25 mouse cellular contexts compared by ENCODE assay signal in genomic region chr1:119795174-119795573, GRCm38 (mm10). TPM values are rescaled to one million over a fixed set of nuclear protein-coding genes. Genes with fewer than 3 reads are reported as not detected.
A peak's percentile ranks its signal among the peaks of the same experiment; 100 is the strongest.
DNase-seq lines count a peak whose midpoint lies in the region; ATAC-seq and TF ChIP-seq lines count a peak whose summit lies in the region.
"Had no signal": no experiment of that assay in that cellular context is flagged by ENCODE, and none has a peak within 500 bp of the region (broad histone marks: within the 10 kb centered on the region; RNA-seq: fewer than 3 reads in every experiment).

No protein-coding gene starts in this region.

- no peak overlapping the region for H3K9ac ChIP-seq in hindbrain, postnatal 0 days (replicated peaks; ENCODE audit: low read length)
- H3K9ac ChIP-seq in hindbrain, embryonic 16.5 days (ENCODE audit: low read depth, low read length): no peak overlapping the region
- no peak overlapping the region for H3K9ac ChIP-seq in forebrain, postnatal 0 days
- H3K9ac ChIP-seq: embryonic facial prominence, embryonic 12.5 days; embryonic facial prominence, embryonic 15.5 days; heart, embryonic 13.5 days; intestine, embryonic 15.5 days had no signal

- no peaks in the 10 kb centered on the region for H3K9me3 ChIP-seq in hindbrain, postnatal 0 days (ENCODE audit: low read length)
- H3K9me3 ChIP-seq in hindbrain, embryonic 16.5 days (ENCODE audit: control insufficient read depth, low read length): no peaks in the 10 kb centered on the region
- no peaks in the 10 kb centered on the region for H3K9me3 ChIP-seq in forebrain, postnatal 0 days (ENCODE audit: low read length)
- H3K9me3 ChIP-seq: embryonic facial prominence, embryonic 12.5 days; embryonic facial prominence, embryonic 15.5 days; heart, embryonic 10.5 days; heart, embryonic 13.5 days; intestine, embryonic 15.5 days had no signal

- H3K4me3 ChIP-seq in hindbrain, postnatal 0 days (ENCODE audit: low read length): no peak overlapping the region
- no peak overlapping the region for H3K4me3 ChIP-seq in hindbrain, embryonic 16.5 days (ENCODE audit: low read length)
- H3K4me3 ChIP-seq in forebrain, postnatal 0 days (ENCODE audit: low read depth, low read length): no peak overlapping the region
- H3K4me3 ChIP-seq: embryonic facial prominence, embryonic 12.5 days; embryonic facial prominence, embryonic 15.5 days; heart, adult 2 months; heart, embryonic 10.5 days; heart, embryonic 13.5 days; intestine, embryonic 15.5 days had no signal

- H3K36me3 ChIP-seq in hindbrain, postnatal 0 days (ENCODE audit: insufficient read depth, low read length): no peaks in the 10 kb centered on the region
- H3K36me3 ChIP-seq in hindbrain, embryonic 16.5 days (ENCODE audit: control insufficient read depth, insufficient read depth, low read length): no peaks in the 10 kb centered on the region
- no peaks in the 10 kb centered on the region for H3K36me3 ChIP-seq in forebrain, postnatal 0 days (ENCODE audit: insufficient read depth)
- H3K36me3 ChIP-seq: embryonic facial prominence, embryonic 12.5 days; embryonic facial prominence, embryonic 15.5 days; intestine, embryonic 15.5 days had no signal

- H3K4me2 ChIP-seq in hindbrain, postnatal 0 days (ENCODE audit: low read depth, low read length): no peak overlapping the region
- H3K4me2 ChIP-seq in hindbrain, embryonic 16.5 days (ENCODE audit: low read length): no peak overlapping the region
- no peak overlapping the region for H3K4me2 ChIP-seq in forebrain, postnatal 0 days (ENCODE audit: low read depth)
- H3K4me2 ChIP-seq: embryonic facial prominence, embryonic 12.5 days; embryonic facial prominence, embryonic 15.5 days; heart, embryonic 13.5 days; intestine, embryonic 15.5 days had no signal

- DNase-seq in hindbrain, postnatal 0 days (ENCODE audit: low spot score): no peak
- DNase-seq in CD4-positive helper T cell, adult 2 months (ENCODE audit: low read depth, low spot score): peak; percentile 22
- DNase-seq in forebrain, postnatal 0 days: no peak
- no peak for DNase-seq in adrenal gland, postnatal 4 days (ENCODE audit: low spot score in 2 of 2)
- DNase-seq: adrenal gland, postnatal 10 days; adrenal gland, postnatal 36 days; B cell, adult 2 months; cerebellum, adult 11 months; cerebellum, adult 2 months; cerebellum, adult 9-11 months; cerebellum, postnatal 25 days; gastrocnemius, postnatal 10 days; gastrocnemius, postnatal 36 days; heart, adult 2 months; heart, postnatal 14 days; heart, postnatal 4 days; kidney, adult 18-20 months had no signal

- no peak for TF ChIP-seq CTCF in hindbrain, postnatal 0 days (IDR thresholded peaks at IDR 0.05; ENCODE audit: low read depth)
- TF ChIP-seq CTCF in forebrain, postnatal 0 days (IDR thresholded peaks at IDR 0.05; ENCODE audit: low read depth): no peak

- ATAC-seq in hindbrain, postnatal 0 days: no peak
- no peak for ATAC-seq in hindbrain, embryonic 16.5 days
- peak; percentile 46 for ATAC-seq in activated CD4-positive, CD25-positive, alpha-beta regulatory T cell, adult 4 months
- ATAC-seq in forebrain, postnatal 0 days: no peak
- ATAC-seq: forebrain, embryonic 14.5 days; intestine, embryonic 15.5 days had no signal

- H3K27ac ChIP-seq in hindbrain, postnatal 0 days: peak overlapping the region; percentile 16; the same call in 1 of the 2 replicates
- no peak overlapping the region for H3K27ac ChIP-seq in hindbrain, embryonic 16.5 days (ENCODE audit: low read depth, low read length)
- H3K27ac ChIP-seq in forebrain, postnatal 0 days (ENCODE audit: low read depth, low read length): no peak overlapping the region
- H3K27ac ChIP-seq: embryonic facial prominence, embryonic 12.5 days; embryonic facial prominence, embryonic 15.5 days; heart, adult 2 months; heart, embryonic 10.5 days; heart, embryonic 13.5 days; intestine, embryonic 15.5 days had no signal

- H3K27me3 ChIP-seq in hindbrain, postnatal 0 days (ENCODE audit: insufficient read depth, low read length): no peaks in the 10 kb centered on the region
- H3K27me3 ChIP-seq in hindbrain, embryonic 16.5 days (replicated peaks; ENCODE audit: control insufficient read depth, insufficient read depth, low read length): no peaks in the 10 kb centered on the region
- H3K27me3 ChIP-seq in forebrain, postnatal 0 days (ENCODE audit: insufficient read depth, low read length): no peaks in the 10 kb centered on the region
- H3K27me3 ChIP-seq: embryonic facial prominence, embryonic 12.5 days; embryonic facial prominence, embryonic 15.5 days; heart, embryonic 13.5 days; intestine, embryonic 15.5 days had no signal

- H3K4me1 ChIP-seq in hindbrain, postnatal 0 days (ENCODE audit: insufficient read depth, low read length): no peaks in the 10 kb centered on the region
- no peaks in the 10 kb centered on the region for H3K4me1 ChIP-seq in hindbrain, embryonic 16.5 days (ENCODE audit: control insufficient read depth, insufficient read depth, low read depth, low read length)
- no peaks in the 10 kb centered on the region for H3K4me1 ChIP-seq in forebrain, postnatal 0 days (ENCODE audit: insufficient read depth)
- H3K4me1 ChIP-seq: embryonic facial prominence, embryonic 15.5 days; heart, embryonic 10.5 days; intestine, embryonic 15.5 days had no signal

RNA-seq across cellular contexts. Expression of gene Ptpn4, which starts 42.2 kb away (rescaled TPM):
- 30.3 and 36.4 TPM in 2 replicates for total RNA-seq in hindbrain, postnatal 0 days (2014; rRNA removed)
- 7.3 and 7.6 TPM in 2 replicates for polyA plus RNA-seq in hindbrain, postnatal 0 days (2015; fragmentation: Nextera tagmentation; extraction: Ambion mirVana)
- polyA plus RNA-seq in hindbrain, embryonic 16.5 days (2015; fragmentation: Nextera tagmentation; extraction: Ambion mirVana): 10.1 and 10.7 TPM in 2 replicates
- polyA plus RNA-seq in activated CD4-positive, CD25-positive, alpha-beta regulatory T cell, adult 4 months (2017; shearing (Covaris generic)): 1 to 10 TPM; 5.5 to 6.5 TPM
- total RNA-seq in forebrain, postnatal 0 days (2014; rRNA removed): 40.1 and 41.4 TPM in 2 replicates
- 2.6 and 6.2 TPM in 2 replicates for polyA plus RNA-seq in forebrain, postnatal 0 days (2015; fragmentation: Nextera tagmentation; extraction: Ambion mirVana)
- 10 to 100 TPM; 30.2 to 31.7 TPM for total RNA-seq in adrenal gland, postnatal 4 days (2021)
